Mouse (Mus musculus) activated CD4-positive, CD25-positive, alpha-beta regulatory T cell, adult 4 months (primary cell): ENCODE data around the gene Itih5. TPM values are rescaled to one million over a fixed set of nuclear protein-coding genes. Genes with fewer than 3 reads are reported as not detected.
A peak's percentile ranks its signal among the peaks of the same experiment; 100 is the strongest.

Experiments used
- ATAC-seq: one replicate; pipeline ENCODE4 v1.8.0; 2017
- polyA plus RNA-seq, 2 experiments: library from polyadenylated mRNA; unstranded; fragments of 100-300 nt; shearing (Covaris generic); gene quantifications; one replicate each; pipeline ENCODE4 v1.2.1; 2017

Itih5 gene
- polyA plus RNA-seq, 2 experiments from 2014 or later, result 9.0 to 15.4 TPM

DNA sequence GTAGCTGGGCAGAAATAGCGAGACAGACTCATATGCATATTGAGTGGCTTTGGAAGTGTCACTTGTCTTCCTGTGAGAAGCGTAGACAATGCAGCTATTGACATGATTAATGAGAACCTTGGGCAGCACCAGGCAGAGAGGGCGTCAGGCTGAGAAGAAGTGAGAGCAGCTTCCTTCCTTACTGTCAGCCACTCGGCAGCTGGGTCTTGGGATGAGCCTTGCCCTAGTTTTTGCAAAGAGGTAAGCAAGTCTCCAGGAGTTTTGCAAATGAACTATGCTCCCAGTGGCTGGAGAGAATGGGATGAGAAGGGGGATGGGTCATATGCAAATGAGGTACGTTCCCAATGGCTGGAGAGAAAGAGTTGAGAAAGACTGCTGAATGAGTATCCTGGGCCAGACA lies 109.4 kb downstream of the Itih5 start:
- no peak for ATAC-seq

DNA sequence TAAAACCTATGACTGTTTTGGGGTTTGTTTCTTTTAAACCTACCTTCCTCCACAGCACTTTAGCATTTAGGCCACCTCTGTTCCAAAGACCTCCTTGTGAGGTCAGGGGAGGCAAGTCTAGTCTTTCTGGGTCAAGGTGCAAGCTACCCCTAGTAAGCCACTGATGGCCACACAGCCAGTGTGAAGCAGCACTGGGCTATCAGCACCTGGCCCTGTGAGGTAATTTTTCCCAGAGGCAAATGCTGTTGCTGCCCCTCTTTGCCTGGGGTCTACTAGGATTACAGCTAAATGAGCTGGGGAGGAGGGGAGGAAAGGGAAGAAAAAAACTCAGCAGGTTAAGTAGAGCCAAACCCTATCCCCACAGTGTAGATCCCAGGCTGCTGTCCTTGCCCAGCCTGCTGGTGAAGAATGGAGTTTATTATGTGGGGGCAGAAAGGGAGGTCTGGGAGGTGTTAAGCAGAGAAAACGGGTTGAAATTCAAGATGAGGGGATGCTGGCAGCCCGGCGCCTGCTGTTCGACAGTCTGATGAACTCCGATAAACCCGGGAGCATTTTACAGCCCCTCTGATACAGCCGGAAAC lies 110.6 kb downstream of the Itih5 start:
- no peak for ATAC-seq

DNA sequence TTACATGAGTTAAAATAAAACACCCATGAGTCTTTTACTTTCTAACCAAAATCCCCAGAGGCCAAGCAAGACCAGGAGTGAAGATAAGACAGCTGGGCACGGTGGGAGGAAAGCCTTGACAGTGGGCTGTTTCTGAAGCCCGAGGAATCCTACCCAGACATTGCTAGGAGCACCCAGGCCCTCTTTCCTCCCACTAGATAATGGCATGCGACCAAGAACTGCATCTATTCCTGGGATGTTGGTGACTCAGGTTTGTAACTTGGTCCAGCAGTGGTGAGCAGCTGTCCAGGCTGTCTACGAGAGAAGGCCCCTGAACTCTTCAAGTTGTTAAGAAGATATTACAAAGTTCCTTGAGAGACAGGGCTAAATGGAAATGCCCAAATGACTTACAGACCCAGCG lies 112.5 kb downstream of the Itih5 start:
- ATAC-seq, result no peak

DNA sequence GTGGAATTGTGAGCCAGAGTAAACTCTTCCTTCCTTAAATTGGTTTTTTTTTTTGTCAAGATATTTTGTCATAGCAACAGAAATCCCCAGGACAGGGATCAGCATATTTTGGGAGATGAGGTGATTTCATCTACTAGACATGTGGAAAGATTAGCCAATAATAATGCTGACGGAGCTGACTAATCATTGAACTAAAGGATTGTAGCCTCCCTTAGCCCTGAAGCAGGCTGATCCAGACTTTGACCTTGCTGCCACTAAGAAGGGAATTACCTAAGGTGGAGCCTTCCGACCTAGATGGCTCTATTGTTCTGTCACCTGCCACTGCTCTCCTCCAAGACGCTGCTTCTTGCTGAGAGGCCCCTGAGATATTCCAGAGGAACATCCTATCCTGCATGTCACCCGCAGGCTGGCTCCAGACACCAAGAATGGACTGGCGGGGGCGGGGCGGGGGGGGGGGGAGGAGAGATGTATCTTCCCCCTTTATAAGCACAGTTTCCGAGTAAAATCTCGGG lies 119.3 kb downstream of the Itih5 start:
- ATAC-seq, result no peak

DNA sequence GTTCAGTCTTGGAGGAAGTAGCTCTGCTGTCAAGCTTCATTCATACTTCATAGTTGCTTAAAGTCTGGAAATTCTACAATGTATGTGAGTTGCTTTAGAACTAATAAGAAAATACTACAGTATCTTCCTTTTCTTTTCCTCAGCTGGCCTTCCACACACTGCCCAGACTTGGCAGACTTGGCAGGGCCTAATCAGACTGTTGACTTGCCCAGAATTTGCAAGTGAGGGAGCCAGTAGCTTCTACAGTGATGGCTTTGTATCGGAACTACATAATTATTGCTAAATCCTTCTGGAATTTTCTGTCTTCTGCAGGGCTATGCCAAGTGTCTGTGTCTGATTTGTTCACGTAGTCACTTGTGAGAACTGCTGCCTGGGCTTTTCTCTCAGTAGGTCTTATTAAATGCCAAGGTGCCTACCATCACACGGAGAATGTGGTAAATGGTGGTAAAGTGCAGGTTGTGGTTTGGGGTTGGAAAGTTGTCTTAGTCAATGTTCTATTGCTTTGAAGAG lies 120.2 kb downstream of the Itih5 start:
- ATAC-seq, result no peak

DNA sequence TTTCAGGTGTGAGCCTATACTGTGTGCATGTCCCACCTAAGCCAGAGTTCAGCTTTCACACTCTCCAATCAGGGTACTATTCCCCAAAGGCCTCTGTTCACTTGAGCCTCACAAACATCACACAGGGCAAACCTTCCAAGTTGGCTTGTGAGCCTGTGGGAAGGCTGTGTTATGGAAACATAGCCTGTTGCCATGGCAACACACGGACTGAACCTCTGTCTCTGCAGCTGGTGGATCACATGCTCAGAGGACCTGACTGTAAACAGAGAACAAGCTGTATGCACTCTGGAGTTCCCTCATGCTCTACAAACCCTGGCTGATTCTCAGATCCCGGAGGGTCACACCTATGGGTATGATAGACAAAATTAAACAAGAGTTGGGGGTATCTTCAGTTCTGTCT lies 122.8 kb downstream of the Itih5 start:
- no peak for ATAC-seq

DNA sequence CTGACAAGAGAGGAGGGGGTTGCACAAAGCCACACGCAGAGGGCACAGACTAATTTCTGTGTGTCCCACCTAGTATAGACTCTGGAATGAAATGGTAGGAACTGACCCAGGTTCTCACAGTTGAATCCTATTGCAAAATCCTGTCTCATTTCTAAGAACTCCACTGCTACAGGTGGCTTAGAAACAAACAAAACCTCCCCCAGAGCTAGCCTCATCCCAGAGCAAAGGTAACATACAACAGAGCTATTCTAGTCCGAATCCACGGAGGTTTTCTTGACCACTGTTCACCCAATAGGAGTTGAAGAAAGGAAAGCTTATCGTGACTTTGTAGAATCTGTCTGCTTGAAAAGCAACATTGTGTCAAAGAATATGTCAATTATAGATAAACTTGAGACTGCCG lies 130.3 kb downstream of the Itih5 start:
- no peak for ATAC-seq

DNA sequence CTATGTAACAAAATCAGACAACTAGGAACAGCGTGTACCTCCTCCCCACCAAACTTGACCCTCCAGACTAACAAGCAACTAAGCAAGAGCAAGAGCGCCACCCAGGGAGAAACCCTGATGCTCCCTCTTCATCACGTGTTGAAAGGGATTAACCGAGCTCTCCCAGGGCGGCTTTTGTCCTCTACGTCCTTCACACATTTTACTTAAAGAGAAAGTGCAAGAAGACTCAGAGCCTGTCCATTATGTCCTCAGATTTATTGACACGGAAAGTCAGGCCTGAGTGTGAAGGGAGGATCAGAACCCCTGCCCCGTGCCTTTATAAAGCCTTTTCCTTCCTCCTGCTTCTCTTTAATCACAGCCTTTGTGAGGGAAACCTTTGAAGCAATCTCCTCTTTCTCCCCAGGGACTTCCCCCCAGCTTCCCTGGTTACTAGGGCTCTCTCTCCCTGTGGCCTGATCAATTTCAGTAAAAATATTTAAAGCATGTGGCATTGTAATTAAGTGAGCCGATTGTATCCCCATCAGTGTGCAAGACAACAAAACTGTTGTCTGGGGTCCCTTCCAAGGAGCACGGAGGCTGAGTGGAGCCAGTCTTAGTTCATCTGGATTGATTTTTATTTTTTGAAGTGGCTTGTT lies 131.4 kb downstream of the Itih5 start:
- no peak for ATAC-seq

DNA sequence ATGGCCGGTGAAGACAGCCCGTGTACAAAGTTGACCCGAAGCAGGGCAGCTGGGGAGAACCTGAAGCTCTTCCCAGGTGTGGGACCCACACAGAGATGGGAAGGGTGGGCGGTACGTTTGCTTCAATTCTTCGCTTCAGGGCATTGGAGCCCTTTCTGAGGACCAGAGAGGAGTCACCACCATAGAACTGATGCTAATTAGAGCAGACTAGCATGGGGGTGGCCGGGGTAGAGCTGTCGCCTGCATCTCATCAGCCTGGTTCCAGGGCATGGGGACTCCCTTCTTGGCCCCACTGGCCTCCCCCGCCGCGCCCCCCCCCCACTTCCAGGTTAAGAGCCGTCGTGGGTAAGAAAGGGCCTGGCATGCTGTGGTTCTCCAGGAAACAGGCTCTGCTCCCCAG lies 132.6 kb downstream of the Itih5 start:
- ATAC-seq, result no peak

DNA sequence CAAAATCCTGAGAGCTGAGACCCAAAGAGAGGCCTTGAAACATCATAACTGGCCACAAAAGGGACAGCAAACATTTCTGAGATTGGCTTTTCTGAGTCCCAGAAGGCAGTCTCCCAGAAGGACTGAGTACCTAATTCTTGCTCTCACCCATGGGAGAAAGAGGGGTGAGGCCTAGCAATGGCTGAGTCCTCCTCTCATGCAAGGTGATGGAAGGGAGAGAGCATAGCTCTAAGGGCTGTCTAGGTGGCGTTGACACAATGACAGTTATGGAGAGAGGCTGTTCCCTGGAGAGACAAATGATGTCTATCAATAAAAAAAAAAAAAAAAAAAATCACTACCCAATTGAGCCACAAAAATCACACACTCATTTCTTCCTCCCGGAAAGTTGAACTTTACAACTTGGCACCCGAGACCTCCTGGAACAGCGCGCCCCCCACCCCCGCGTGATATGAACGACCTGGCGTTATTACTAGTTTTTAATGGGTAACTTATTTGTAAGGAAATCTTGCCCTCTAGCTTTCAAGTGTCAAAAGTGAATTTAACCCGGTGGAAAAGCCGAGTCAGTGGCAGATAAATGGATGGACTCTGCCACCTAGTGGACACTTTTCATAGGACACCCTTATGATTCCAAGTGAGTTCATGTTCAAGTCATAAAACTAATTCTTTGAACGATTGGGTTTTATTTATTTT lies 134.9 kb downstream of the Itih5 start:
- peak; percentile 65 for ATAC-seq

DNA sequence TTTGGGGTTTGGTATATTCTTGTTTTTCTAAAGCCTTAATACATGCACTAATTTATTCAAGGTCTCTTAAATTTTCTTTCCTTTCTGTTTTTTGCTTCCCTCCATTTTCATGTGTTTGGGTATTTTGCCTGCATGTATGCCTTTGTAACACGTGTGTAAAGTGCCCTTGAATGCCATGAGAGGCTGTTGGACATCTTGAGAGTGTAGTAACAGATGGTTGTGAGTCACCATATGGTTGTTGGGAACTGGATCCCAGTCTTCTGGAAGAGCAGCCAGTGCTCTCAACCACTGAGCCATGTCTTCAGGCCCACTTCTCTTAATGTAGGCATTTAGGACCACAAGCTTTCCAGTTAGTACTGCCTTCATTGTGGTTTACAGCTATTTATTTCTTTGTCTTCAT lies 135.5 kb downstream of the Itih5 start:
- no peak for ATAC-seq

DNA sequence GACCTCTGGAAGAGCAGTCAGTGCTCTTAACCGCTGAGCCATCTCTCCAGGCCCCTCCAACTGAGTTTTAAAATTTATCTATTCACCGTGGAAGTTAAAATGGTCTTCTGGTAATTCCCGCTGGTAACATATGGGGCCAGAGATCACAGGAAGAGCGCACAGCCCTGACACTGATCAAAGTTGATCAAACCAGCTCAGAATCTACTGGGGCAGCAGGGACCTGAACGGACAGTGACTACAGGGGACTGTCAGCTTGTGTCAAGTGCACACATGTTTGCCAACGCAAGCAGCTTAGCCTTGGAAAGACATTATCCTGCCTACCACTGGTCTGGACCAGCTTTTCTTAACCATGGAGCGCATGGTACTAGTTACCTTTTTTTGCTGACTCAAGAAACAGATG lies 136.7 kb downstream of the Itih5 start:
- no peak for ATAC-seq

DNA sequence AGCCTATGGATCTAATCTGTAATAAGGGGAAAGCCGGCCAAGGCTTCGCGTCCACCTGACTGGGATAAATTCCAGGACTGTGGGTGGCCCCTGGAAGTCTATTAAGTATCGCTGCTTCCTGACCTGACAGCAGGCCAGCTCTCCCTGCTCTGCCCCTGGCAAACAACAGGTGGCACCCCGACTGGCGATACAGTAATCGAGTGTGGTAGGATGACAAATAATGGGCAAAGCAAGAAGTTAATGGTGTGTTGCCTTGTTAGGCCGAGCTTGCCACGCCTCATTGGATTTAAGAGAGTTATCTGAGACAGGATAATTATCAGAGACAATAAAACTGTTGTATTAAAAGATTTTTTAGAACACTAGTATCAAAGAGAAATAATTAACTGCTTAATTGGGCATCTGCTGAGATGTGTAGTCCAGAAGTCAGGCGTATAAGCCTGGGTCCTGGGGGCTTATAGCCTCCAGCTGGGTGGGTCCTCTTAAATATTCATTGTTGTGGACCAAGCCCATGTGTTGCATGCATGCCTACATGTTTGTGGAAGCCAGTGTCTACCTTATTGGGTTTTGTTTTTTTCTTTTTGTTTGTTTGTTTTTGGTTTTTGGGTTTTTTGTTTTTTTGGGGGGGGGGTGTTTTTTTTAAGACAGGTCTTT lies 140.3 kb downstream of the Itih5 start:
- no peak for ATAC-seq

DNA sequence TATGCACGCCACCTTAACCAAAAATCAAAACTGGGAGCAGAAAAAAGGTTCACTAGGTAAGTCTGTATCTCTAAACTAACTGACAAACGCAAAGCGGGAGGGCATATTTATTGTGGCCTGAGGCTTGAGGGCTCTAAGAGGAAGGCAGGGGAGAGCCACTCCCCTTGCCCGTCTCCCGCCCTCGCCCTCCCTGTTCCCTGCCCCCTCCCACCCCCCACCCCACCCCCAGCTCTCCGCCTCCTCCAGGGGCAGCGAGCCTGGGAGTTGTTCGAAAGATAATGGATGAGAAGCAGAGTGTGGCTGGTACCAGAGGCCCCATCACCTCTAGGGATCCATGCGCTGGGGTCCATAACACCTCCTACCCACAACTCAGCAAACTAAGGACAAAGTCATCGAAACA lies 142.5 kb downstream of the Itih5 start:
- ATAC-seq, result no peak

DNA sequence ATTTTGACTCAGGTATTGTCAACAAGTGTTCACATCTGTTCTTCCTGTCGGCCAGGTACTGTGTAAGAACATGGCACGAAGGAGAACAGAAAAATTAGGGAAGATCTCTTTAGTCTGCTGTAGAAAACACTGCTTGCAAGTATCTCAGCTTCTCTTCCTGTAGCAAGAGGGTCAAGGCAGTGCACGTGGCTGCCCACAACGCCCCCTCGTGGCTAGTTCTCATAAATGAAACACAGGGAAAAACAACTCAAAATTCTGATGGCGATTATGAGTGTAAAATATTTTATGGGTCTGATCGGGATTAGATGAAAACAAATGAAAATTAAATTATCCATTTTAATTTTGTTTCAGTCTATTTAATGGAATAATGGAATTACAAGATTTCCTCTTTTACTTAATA lies 146.9 kb downstream of the Itih5 start:
- ATAC-seq, result no peak

DNA sequence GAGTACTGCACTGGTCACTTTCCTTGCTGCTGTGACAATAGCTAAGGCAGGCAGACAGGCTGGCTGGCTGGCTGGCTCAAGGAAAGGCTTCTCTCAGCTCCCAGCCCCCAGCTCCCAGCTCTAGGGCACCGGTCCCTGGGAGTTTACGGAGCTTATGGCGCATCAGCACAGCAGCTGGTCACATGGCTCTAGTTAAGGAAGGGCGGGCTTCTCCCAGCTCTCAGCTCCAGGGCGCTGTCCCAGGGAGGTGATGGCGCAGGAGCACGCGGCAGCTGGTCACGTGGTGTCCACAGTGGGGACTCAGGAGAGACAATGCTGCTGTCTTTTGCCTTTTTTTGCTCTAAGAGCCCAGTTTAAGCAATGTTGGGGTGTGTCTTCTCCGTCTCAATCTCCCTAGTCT lies 147.4 kb downstream of the Itih5 start:
- ATAC-seq, result no peak

DNA sequence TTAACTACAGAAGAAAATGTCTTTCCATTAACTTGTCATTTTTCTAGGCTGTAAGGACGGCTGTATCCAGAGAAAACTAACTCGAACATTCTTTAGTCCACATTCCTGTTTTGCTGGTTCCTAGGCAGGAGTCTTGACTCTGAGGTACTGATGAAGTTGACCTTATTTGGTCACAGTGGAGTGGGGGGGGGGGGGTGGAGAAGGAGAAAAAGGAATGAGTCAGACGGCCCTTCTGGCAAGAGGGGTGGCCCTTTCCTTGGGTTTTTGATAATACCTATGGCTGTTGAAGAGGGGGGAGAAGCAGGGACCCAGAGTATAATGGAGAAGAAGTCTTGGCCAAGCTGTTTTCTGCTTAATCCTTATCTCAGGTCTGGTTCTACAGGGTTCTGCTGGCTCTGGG lies 148.0 kb downstream of the Itih5 start:
- no peak for ATAC-seq

DNA sequence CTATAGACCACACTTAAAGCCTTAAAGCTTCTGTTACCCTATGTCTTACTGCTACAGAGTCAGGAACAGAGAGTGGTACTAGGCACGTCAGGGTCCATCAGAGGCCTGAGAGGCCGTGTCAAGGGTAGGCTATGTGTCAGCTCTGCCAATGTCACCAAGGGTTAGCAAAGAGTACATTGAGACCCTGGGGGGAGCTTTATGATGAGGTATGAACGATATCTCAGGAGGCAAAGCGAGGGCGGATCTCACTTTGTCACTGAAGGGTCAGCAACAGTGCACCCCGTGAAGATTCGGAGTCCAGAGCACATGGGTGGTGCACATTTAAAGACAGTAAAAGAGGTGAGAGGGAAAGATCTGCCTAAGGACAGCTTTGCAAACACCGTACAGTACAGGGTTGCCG lies 148.6 kb downstream of the Itih5 start:
- no peak for ATAC-seq

DNA sequence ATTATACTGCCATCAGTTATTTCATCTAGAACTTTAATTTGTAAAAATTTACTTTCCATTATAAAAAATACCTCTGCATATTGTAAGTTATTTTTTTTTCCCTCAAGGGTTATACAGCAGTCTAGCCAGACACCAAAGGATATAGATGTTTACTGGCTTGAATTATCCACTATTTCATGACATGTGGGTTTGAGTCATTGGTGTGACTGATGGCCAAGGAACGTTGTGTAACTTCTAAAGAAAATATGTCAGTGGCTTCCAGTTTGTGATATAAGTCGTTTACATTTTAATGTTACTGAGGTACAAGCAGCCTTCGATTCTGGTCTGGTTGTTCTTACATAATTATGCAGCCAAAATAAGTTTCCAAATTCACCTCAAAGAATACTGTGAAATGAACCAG lies 151.5 kb downstream of the Itih5 start:
- no peak for ATAC-seq
